Mouse (Mus musculus): ENCODE results near the gene Sgms1. TPM values are rescaled to one million over a fixed set of nuclear protein-coding genes. Genes with fewer than 3 reads are reported as not detected.

Gene Sgms1
- polyA plus RNA-seq, 1 experiment from 2014 or later: 21.5 TPM

DNA sequence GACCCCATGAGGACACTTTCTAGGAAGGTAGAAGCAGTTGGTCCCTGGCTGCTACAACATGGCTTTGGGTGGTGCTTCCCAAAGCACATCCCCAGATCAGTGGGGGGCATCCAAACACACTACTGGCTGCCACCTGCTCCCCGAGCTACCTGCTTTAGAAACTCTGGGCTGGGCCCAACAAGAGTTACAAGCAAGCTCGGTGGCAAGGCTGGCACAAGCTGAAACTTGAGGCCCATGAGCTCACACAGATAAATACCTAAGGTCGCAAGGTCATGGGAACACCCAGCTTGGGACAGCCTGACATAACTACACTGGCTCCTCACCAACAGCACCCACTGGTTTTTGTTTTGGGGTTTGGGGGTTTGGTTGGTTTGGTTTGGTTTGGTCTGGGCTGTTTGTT is 10.9 kb downstream of the Sgms1 start:
- Histone ChIP-seq H3K4me3 (no peak overlapping the region), H3K27ac (no peak overlapping the region), H3K4me1 (peaks cover 4% of the 10 kb centered on the region; the same call in 1 of the 2 replicates), H3K4me2 (no peak overlapping the region), H3K27me3 (replicated peaks) (no peaks in the 10 kb centered on the region), H3K9me3 (no peaks in the 10 kb centered on the region), H3K9ac (no peak overlapping the region), H3K36me3 (replicated peaks) (no peaks in the 10 kb centered on the region)
- 72% methylated on average over 3 of the region's 3 CpGs for WGBS
- no peak for ATAC-seq (replicated peaks)

- H3K9ac ChIP-seq: no peak overlapping the region
- no peaks in the 10 kb centered on the region for H3K9me3 ChIP-seq
- peaks cover 4% of the 10 kb centered on the region; the same call in 1 of the 2 replicates for H3K4me1 ChIP-seq
- no peaks in the 10 kb centered on the region for H3K27me3 ChIP-seq (replicated peaks)
- H3K27ac ChIP-seq: no peak overlapping the region
- H3K4me2 ChIP-seq: no peak overlapping the region
- H3K36me3 ChIP-seq (replicated peaks): no peaks in the 10 kb centered on the region
- peak; percentile 51; the same call in 1 of the 2 replicates for ATAC-seq (replicated peaks)
- no peak overlapping the region for H3K4me3 ChIP-seq
- 66% methylated on average over 7 of the region's 7 CpGs for WGBS
These were observed 11.7 kb downstream of the Sgms1 start for GRCm38 (mm10) chr19:32377701-32378325.

GRCm38 (mm10) chr19:32376886-32377535 is 12.5 kb downstream of the Sgms1 start:
- Histone ChIP-seq H3K27me3 (replicated peaks) (no peaks in the 10 kb centered on the region), H3K27ac (no peak overlapping the region), H3K4me3 (no peak overlapping the region), H3K36me3 (replicated peaks) (no peaks in the 10 kb centered on the region), H3K9ac (no peak overlapping the region), H3K4me2 (no peak overlapping the region), H3K9me3 (no peaks in the 10 kb centered on the region), H3K4me1 (peaks cover 4% of the 10 kb centered on the region; the same call in 1 of the 2 replicates)
- WGBS: 71% methylated on average over 7 of the region's 7 CpGs
- no peak for ATAC-seq (replicated peaks)

DNA sequence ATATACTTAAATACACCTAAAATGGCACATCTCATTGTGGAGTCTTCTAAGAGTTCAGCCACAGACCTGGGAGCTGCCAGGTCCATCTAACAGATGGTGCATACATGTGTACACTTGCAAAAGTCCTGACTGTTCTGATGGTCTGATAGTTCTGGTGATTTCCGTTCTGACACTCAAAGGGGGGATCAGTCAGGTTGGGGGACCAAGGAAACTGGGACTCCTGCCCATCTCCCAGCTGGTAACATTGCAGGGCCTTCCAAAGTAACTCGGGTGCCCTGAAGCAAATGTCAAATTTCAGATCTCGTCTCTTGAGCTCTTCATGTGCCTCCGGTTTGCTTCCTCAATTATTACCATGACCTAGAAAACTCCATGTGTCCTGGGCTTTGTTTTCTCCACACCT is 13.5 kb downstream of the Sgms1 start:
- H3K27ac ChIP-seq: no peak overlapping the region
- H3K36me3 ChIP-seq (replicated peaks): no peaks in the 10 kb centered on the region
- no peak overlapping the region for H3K4me3 ChIP-seq
- H3K4me2 ChIP-seq: no peak overlapping the region
- H3K9me3 ChIP-seq: no peaks in the 10 kb centered on the region
- H3K9ac ChIP-seq: no peak overlapping the region
- H3K4me1 ChIP-seq: peaks cover 4% of the 10 kb centered on the region; the same call in 1 of the 2 replicates
- WGBS: 95% methylated on average over 4 of the region's 4 CpGs
- no peak for ATAC-seq (replicated peaks)
- no peaks in the 10 kb centered on the region for H3K27me3 ChIP-seq (replicated peaks)

GRCm38 (mm10) chr19:32375473-32375985 is 14.0 kb downstream of the Sgms1 start:
- Histone ChIP-seq H3K36me3 (replicated peaks) (no peaks in the 10 kb centered on the region), H3K27ac (no peak overlapping the region)
- WGBS: 95% methylated on average over 4 of the region's 4 CpGs

DNA sequence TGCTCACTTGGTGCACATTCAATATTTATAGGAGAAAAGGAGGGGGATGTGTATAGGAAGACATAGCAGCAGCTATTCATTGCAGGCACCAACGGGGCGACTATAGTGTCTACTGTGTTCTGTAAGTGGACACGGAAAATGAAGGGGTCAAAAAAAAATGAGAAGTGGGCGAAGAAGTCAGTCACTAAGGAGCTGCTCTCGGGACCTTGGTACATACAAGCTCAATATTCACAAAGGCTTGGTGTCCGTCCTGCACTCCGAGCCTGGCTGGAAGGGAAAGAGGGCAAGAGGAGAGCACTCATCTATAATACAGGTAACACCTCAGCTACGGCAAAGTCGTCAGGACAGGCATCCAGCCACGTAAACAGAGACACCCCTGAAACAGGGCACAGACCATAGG is 14.8 kb downstream of the Sgms1 start:
- no peaks in the 10 kb centered on the region for H3K36me3 ChIP-seq (replicated peaks)
- H3K9me3 ChIP-seq: no peaks in the 10 kb centered on the region
- no peak overlapping the region for H3K9ac ChIP-seq
- ATAC-seq (replicated peaks): no peak
- no peaks in the 10 kb centered on the region for H3K27me3 ChIP-seq (replicated peaks)
- no peak overlapping the region for H3K4me3 ChIP-seq
- no peak overlapping the region for H3K4me2 ChIP-seq
- H3K4me1 ChIP-seq: peaks cover 4% of the 10 kb centered on the region; the same call in 1 of the 2 replicates
- 93% methylated on average over 10 of the region's 10 CpGs for WGBS
- H3K27ac ChIP-seq: no peak overlapping the region

More at GRCm38 (mm10) chr19:32375473-32375985, 14.0 kb downstream of the Sgms1 start:
- ATAC-seq (replicated peaks): no peak
- no peak overlapping the region for H3K9ac ChIP-seq
- no peak overlapping the region for H3K4me2 ChIP-seq
- no peaks in the 10 kb centered on the region for H3K9me3 ChIP-seq
- H3K4me1 ChIP-seq: peaks cover 4% of the 10 kb centered on the region; the same call in 1 of the 2 replicates
- H3K4me3 ChIP-seq: no peak overlapping the region
- H3K27me3 ChIP-seq (replicated peaks): no peaks in the 10 kb centered on the region

- H3K9me3 ChIP-seq: no peaks in the 10 kb centered on the region
- no peak overlapping the region for H3K9ac ChIP-seq
- H3K4me2 ChIP-seq: no peak overlapping the region
- WGBS: 81% methylated on average over 16 of the region's 16 CpGs
- no peaks in the 10 kb centered on the region for H3K27me3 ChIP-seq (replicated peaks)
- H3K27ac ChIP-seq: no peak overlapping the region
- no peak overlapping the region for H3K4me3 ChIP-seq
- H3K36me3 ChIP-seq (replicated peaks): no peaks in the 10 kb centered on the region
- peaks cover 4% of the 10 kb centered on the region; the same call in 1 of the 2 replicates for H3K4me1 ChIP-seq
- ATAC-seq (replicated peaks): no peak
These were observed 15.5 kb downstream of the Sgms1 start for GRCm38 (mm10) chr19:32373865-32374655.

DNA sequence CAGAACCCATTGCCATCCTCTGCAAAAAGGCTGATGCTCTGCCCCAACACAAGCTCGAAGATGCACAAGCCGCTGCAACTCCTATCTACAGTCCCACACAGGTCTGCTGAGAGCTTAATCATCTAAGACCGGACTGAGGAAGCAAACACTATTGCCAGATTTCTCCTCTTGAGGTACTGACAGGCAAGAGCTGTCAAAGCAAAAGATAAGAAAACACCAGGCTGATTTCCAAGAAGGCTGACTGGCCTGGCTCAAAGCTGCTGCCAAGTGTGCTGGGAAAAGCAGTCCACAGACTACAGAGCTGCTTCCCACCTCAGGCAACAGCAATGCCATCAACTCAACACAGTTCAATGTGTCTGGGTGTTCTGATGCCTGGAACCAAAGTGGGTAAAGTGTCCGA is 17.1 kb downstream of the Sgms1 start:
- no peak overlapping the region for H3K4me3 ChIP-seq
- H3K4me1 ChIP-seq: no peaks in the 10 kb centered on the region
- no peaks in the 10 kb centered on the region for H3K9me3 ChIP-seq
- no peaks in the 10 kb centered on the region for H3K36me3 ChIP-seq (replicated peaks)
- no peak for ATAC-seq (replicated peaks)
- WGBS: 86% methylated on average over 4 of the region's 4 CpGs
- no peaks in the 10 kb centered on the region for H3K27me3 ChIP-seq (replicated peaks)
- H3K27ac ChIP-seq: no peak overlapping the region
- no peak overlapping the region for H3K9ac ChIP-seq
- no peak overlapping the region for H3K4me2 ChIP-seq

DNA sequence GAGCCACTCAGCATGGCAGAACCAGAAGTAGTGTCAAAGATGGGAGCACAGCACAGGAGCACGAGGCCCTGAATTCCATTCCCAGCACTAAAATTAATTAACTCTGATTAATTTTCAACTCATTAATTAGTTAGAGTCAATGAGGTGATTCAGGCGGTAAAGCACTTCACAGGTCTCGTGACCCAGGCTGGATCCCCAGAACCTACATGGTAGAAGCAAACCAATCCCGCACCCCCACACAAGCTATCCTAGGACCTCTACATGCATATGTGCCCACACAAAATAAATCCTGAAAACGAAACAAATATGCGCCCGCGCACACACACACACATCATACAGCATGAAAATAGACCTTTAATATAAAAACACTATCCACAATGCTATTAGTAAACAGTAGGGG is 22.2 kb downstream of the Sgms1 start:
- 94% methylated on average over 8 of the region's 8 CpGs for WGBS
- Histone ChIP-seq H3K4me2 (no peak overlapping the region), H3K4me3 (no peak overlapping the region), H3K27me3 (replicated peaks) (no peaks in the 10 kb centered on the region), H3K27ac (no peak overlapping the region), H3K9me3 (no peaks in the 10 kb centered on the region), H3K9ac (no peak overlapping the region), H3K36me3 (replicated peaks) (no peaks in the 10 kb centered on the region), H3K4me1 (no peaks in the 10 kb centered on the region)
- no peak for ATAC-seq (replicated peaks)

DNA sequence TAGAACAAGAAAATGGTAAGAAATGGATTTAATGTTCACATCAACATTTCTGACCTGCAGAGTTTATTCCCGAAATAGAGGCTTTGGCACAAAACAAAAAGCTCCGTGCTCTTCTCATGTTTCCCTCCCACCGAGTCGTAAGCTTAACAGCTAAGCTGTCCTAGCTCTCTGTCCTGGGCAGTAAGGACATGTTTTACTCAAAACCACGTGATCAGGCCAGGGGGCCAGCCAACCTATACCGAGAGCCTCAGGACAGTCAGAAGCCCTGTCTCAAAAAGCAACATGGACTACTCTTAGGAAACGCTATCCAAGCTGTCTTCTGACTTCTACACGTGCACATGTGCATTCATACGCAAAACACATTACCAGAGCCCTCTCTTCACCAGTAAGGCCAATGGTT is 23.1 kb downstream of the Sgms1 start:
- H3K4me3 ChIP-seq: no peak overlapping the region
- H3K27me3 ChIP-seq (replicated peaks): no peaks in the 10 kb centered on the region
- H3K27ac ChIP-seq: no peak overlapping the region
- no peak for ATAC-seq (replicated peaks)
- no peak overlapping the region for H3K9ac ChIP-seq
- H3K4me2 ChIP-seq: no peak overlapping the region
- no peaks in the 10 kb centered on the region for H3K36me3 ChIP-seq (replicated peaks)
- H3K4me1 ChIP-seq: no peaks in the 10 kb centered on the region
- WGBS: 79% methylated on average over 9 of the region's 9 CpGs
- H3K9me3 ChIP-seq: no peaks in the 10 kb centered on the region

DNA sequence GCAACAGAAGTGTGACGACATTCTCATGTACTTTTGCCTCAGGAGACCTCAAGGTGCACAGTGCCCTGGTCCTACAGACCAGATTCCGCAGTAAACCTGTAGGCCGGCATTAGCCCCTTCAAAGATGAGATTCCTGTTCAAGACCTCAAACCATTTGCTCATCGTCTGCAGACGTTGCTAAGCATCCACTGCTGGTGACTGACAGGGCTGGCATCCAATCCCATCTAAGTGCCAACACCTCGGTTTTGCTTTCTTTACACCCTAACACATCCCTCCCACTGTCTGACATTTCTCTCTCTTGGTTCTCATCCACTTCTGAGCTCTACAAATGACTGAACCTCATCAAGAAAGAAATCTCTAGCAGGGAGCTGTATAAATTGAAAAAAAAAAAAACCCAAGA is 24.4 kb downstream of the Sgms1 start:
- Histone ChIP-seq H3K4me2 (no peak overlapping the region), H3K4me1 (no peaks in the 10 kb centered on the region), H3K9me3 (no peaks in the 10 kb centered on the region), H3K4me3 (no peak overlapping the region), H3K36me3 (replicated peaks) (no peaks in the 10 kb centered on the region), H3K27me3 (replicated peaks) (no peaks in the 10 kb centered on the region), H3K27ac (no peak overlapping the region), H3K9ac (no peak overlapping the region)
- ATAC-seq (replicated peaks): no peak
- 92% methylated on average over 6 of the region's 6 CpGs for WGBS

GRCm38 (mm10) chr19:32363587-32363986 is 25.9 kb downstream of the Sgms1 start:
- no peak for ATAC-seq (replicated peaks)
- no peaks in the 10 kb centered on the region for H3K36me3 ChIP-seq (replicated peaks)
- no peak overlapping the region for H3K9ac ChIP-seq
- H3K4me3 ChIP-seq: no peak overlapping the region
- H3K4me1 ChIP-seq: peaks cover 5% of the 10 kb centered on the region
- no peak overlapping the region for H3K27ac ChIP-seq
- no peaks in the 10 kb centered on the region for H3K27me3 ChIP-seq (replicated peaks)
- H3K4me2 ChIP-seq: no peak overlapping the region
- no peaks in the 10 kb centered on the region for H3K9me3 ChIP-seq
- 86% methylated on average over 4 of the region's 4 CpGs for WGBS

All from midbrain, embryonic 15.5 days (tissue).